Mouse (Mus musculus): ENCODE results near the gene Gm9887.

The Gm9887 gene

GRCm38 (mm10) chr12:69360997-69361899 is 11.0 kb downstream of the Gm9887 start:
- DNase-seq (ENCODE audit: extremely low read depth, low read depth) = peak; percentile 87

- DNase-seq (ENCODE audit: extremely low read depth, low read depth) = peak; percentile 82
Measured at GRCm38 (mm10) chr12:69360655-69360996, 11.6 kb downstream of the Gm9887 start.

- no peak for DNase-seq (ENCODE audit: extremely low read depth, low read depth)
Measured at GRCm38 (mm10) chr12:69357300-69357646, 15.0 kb downstream of the Gm9887 start.

GRCm38 (mm10) chr12:69356546-69357299 is 15.5 kb downstream of the Gm9887 start, which contains the start of gene Nemf:
Gene Nemf, minus strand, starts transcription at chr12:69357165.
- DNase-seq (ENCODE audit: extremely low read depth, low read depth) = peak; percentile 84

- no peak for DNase-seq (ENCODE audit: extremely low read depth, low read depth)
Measured at GRCm38 (mm10) chr12:69351685-69352084, 20.6 kb downstream of the Gm9887 start.

GRCm38 (mm10) chr12:69349928-69350327 is 22.3 kb downstream of the Gm9887 start:
- DNase-seq (ENCODE audit: extremely low read depth, low read depth) = no peak

GRCm38 (mm10) chr12:69333547-69333946 is 38.7 kb downstream of the Gm9887 start:
- peak; percentile 26 for DNase-seq (ENCODE audit: extremely low read depth, low read depth)

GRCm38 (mm10) chr12:69332147-69332546 is 40.1 kb downstream of the Gm9887 start:
- DNase-seq (ENCODE audit: extremely low read depth, low read depth) = peak; percentile 51

GRCm38 (mm10) chr12:69331187-69331586 is 41.1 kb downstream of the Gm9887 start:
- no peak for DNase-seq (ENCODE audit: extremely low read depth, low read depth)

All from MEL-GATA-1-ER (cell line).